Mouse (Mus musculus) B cell, adult 2 months (primary cell): ENCODE measurements around the gene Cradd.

Experiments
- DNase-seq, 2 experiments: peaks; one replicate each; pipeline ENCODE4 v3.0.0; 2022

Gene Cradd

GRCm38 (mm10) chr10:95236226-95236625 is 87.7 kb downstream of the Cradd start:
- DNase-seq, result no peak

- no peak for DNase-seq
Observed at GRCm38 (mm10) chr10:95234661-95235060, 89.3 kb downstream of the Cradd start.

GRCm38 (mm10) chr10:95233044-95233443 is 90.9 kb downstream of the Cradd start:
- no peak for DNase-seq

- DNase-seq, result no peak
Observed at GRCm38 (mm10) chr10:95232554-95232953, 91.4 kb downstream of the Cradd start.

GRCm38 (mm10) chr10:95228192-95228591 is 95.7 kb downstream of the Cradd start:
- DNase-seq, result no peak

GRCm38 (mm10) chr10:95227590-95227989 is 96.3 kb downstream of the Cradd start:
- no peak for DNase-seq

- DNase-seq, result no peak
Observed at GRCm38 (mm10) chr10:95226772-95227171, 97.2 kb downstream of the Cradd start.

GRCm38 (mm10) chr10:95225006-95225405 is 98.9 kb downstream of the Cradd start:
- DNase-seq, result no peak

GRCm38 (mm10) chr10:95223211-95223610 is 100.7 kb downstream of the Cradd start:
- no peak for DNase-seq

GRCm38 (mm10) chr10:95221914-95222313 is 102.0 kb downstream of the Cradd start:
- DNase-seq, result no peak

GRCm38 (mm10) chr10:95220536-95220935 is 103.4 kb downstream of the Cradd start:
- DNase-seq, result no peak

GRCm38 (mm10) chr10:95218683-95219060 is 105.3 kb downstream of the Cradd start:
- no peak for DNase-seq

- DNase-seq, result no peak
Observed at GRCm38 (mm10) chr10:95217956-95218682, 105.8 kb downstream of the Cradd start.

GRCm38 (mm10) chr10:95215324-95215723 is 108.6 kb downstream of the Cradd start:
- DNase-seq, result no peak

GRCm38 (mm10) chr10:95213820-95214219 is 110.1 kb downstream of the Cradd start:
- DNase-seq, result no peak

- DNase-seq, result no peak
Observed at GRCm38 (mm10) chr10:95213311-95213710, 110.6 kb downstream of the Cradd start.

GRCm38 (mm10) chr10:95211660-95212059 is 112.3 kb downstream of the Cradd start:
- DNase-seq, result no peak

- no peak for DNase-seq
Observed at GRCm38 (mm10) chr10:95210664-95211372, 113.1 kb downstream of the Cradd start.

- no peak for DNase-seq
Observed at GRCm38 (mm10) chr10:95210167-95210566, 113.8 kb downstream of the Cradd start.

GRCm38 (mm10) chr10:95207423-95207822 is 116.5 kb downstream of the Cradd start:
- DNase-seq, result no peak

GRCm38 (mm10) chr10:95201514-95201913 is 122.4 kb downstream of the Cradd start:
- peak in 1 of 2 experiments; percentile 7 for DNase-seq

- DNase-seq, result no peak
Observed at GRCm38 (mm10) chr10:95200323-95200722, 123.6 kb downstream of the Cradd start.

- DNase-seq, result no peak
Observed at GRCm38 (mm10) chr10:95199541-95200269, 124.2 kb downstream of the Cradd start.

- DNase-seq, result no peak
Observed at GRCm38 (mm10) chr10:95197377-95197776, 126.6 kb downstream of the Cradd start.
